21 mouse cellular contexts compared by ENCODE assay signal in the genomic region with DNA sequence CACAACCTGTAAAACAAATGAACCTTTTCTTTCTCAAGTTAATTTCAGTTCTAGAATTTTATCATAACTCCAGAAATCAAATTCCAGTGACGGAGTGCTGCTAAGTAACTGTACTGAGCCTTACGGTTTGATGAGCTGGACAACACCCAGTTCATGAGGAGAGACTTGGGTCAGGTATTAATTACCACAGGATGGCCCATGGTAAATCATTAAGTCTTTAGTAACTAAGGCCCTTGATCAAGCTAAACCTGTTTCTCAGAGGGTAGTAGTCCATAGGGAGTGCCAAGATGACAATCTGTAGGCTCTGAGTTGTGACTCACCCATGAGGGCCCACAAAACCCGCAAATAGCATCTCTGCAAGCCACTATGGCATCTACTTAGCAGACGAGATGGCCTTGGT.
"Had no signal": no experiment of that assay in that cellular context is flagged by ENCODE, and none has a peak within 500 bp of the region (broad histone marks: within the 10 kb centered on the region; RNA-seq: fewer than 3 reads in every experiment).

No protein-coding gene starts in this region.

- DNase-seq: gastrocnemius, postnatal 14 days; gastrocnemius, postnatal 36 days; heart, adult 18-20 months; heart, postnatal 10 days; heart, postnatal 36 days; kidney, adult 11 months; kidney, adult 8-10 months; layer of hippocampus, adult 9-11 months; layer of hippocampus, postnatal 36 days; left cerebral cortex, postnatal 4 days had no signal

- H3K4me2 ChIP-seq: heart, embryonic 12.5 days; hindbrain, embryonic 13.5 days; hindbrain, embryonic 15.5 days; kidney, embryonic 15.5 days; limb, embryonic 13.5 days; limb, embryonic 15.5 days; liver, embryonic 12.5 days had no signal

- H3K36me3 ChIP-seq: heart, embryonic 10.5 days; heart, embryonic 12.5 days; hindbrain, embryonic 13.5 days; hindbrain, embryonic 15.5 days; kidney, embryonic 15.5 days; limb, embryonic 13.5 days; limb, embryonic 15.5 days; liver, embryonic 12.5 days had no signal

- ATAC-seq: hindbrain, postnatal 0 days; liver, embryonic 12.5 days had no signal

- H3K9ac ChIP-seq: heart, embryonic 12.5 days; hindbrain, embryonic 13.5 days; hindbrain, embryonic 15.5 days; kidney, embryonic 15.5 days; limb, embryonic 13.5 days; limb, embryonic 15.5 days; liver, embryonic 12.5 days; liver, embryonic 14.5 days had no signal

- H3K4me3 ChIP-seq: heart, embryonic 10.5 days; heart, embryonic 12.5 days; hindbrain, embryonic 13.5 days; hindbrain, embryonic 15.5 days; kidney, embryonic 15.5 days; limb, embryonic 13.5 days; limb, embryonic 15.5 days; liver, embryonic 12.5 days had no signal

- H3K9me3 ChIP-seq: heart, embryonic 10.5 days; heart, embryonic 12.5 days; hindbrain, embryonic 13.5 days; hindbrain, embryonic 15.5 days; kidney, embryonic 15.5 days; limb, embryonic 13.5 days; limb, embryonic 15.5 days; liver, embryonic 12.5 days had no signal

- H3K27me3 ChIP-seq: heart, embryonic 12.5 days; hindbrain, embryonic 13.5 days; hindbrain, embryonic 15.5 days; kidney, embryonic 15.5 days; limb, embryonic 13.5 days; limb, embryonic 15.5 days; liver, embryonic 12.5 days had no signal

- H3K4me1 ChIP-seq: limb, embryonic 15.5 days; liver, embryonic 12.5 days had no signal

- H3K27ac ChIP-seq: heart, embryonic 10.5 days; hindbrain, embryonic 13.5 days; hindbrain, embryonic 15.5 days; hindbrain, postnatal 0 days; kidney, embryonic 15.5 days; kidney, postnatal 0 days; limb, embryonic 13.5 days; limb, embryonic 15.5 days; liver, embryonic 12.5 days; liver, embryonic 14.5 days had no signal
